Mouse (Mus musculus) forebrain, embryonic 13.5 days (tissue): ENCODE data around the gene Vmn2r82. TPM values are rescaled to one million over a fixed set of nuclear protein-coding genes. Genes with fewer than 3 reads are reported as not detected.
"Not testable (repeated sequence)": the region's sequence is repeated elsewhere in the genome, so short reads cannot be mapped to it uniquely, and the experiment has no call there.

ENCODE experiments used
- ATAC-seq: fragments of 200-750 bp; cut with Nextera tagmentation; 2 replicates; pipeline ENCODE4 v1.8.0; 2017
- H3K27ac ChIP-seq: fragments of 300-500 bp; sonication (generic); 2 replicates; pipeline ENCODE4 v1.5.1; 2015; ENCODE audit warnings: inconsistent platforms, mild to moderate bottlenecking, moderate library complexity
- H3K27me3 ChIP-seq: fragments of 300-500 bp; sonication (generic); 2 replicates; pipeline ENCODE4 v1.6.1; 2015; ENCODE audit warnings: mild to moderate bottlenecking, inconsistent platforms
- H3K36me3 ChIP-seq: fragments of 300-500 bp; sonication (generic); 2 replicates; pipeline ENCODE4 v1.6.1; 2015; ENCODE audit warnings: mild to moderate bottlenecking, inconsistent platforms; ENCODE audit not compliant: poor library complexity, severe bottlenecking
- H3K4me1 ChIP-seq: fragments of 300-500 bp; sonication (generic); 2 replicates; pipeline ENCODE4 v1.6.1; 2015; ENCODE audit warnings: inconsistent platforms
- H3K4me2 ChIP-seq: fragments of 300-500 bp; sonication (generic); 2 replicates; pipeline ENCODE4 v1.6.1; 2015; ENCODE audit warnings: inconsistent platforms, mild to moderate bottlenecking, moderate library complexity
- H3K4me3 ChIP-seq: fragments of 300-500 bp; sonication (generic); 2 replicates; pipeline ENCODE4 v1.5.1; 2015; ENCODE audit warnings: mild to moderate bottlenecking, inconsistent platforms
- H3K9ac ChIP-seq: fragments of 300-500 bp; sonication (generic); 2 replicates; pipeline ENCODE4 v1.6.1; 2015; ENCODE audit warnings: mild to moderate bottlenecking, inconsistent platforms
- H3K9me3 ChIP-seq: fragments of 300-500 bp; sonication (generic); replicated peaks from 2 replicates; pipeline ENCODE4 v1.6.1; 2016; ENCODE audit warnings: inconsistent platforms
- WGBS: fragments of 180-500 bp; shearing (Covaris S2); methylation state at CpG from one replicate; pipeline ENCODE4 v1.1.7; 2015; 5-methylcytosine and 5-hydroxymethylcytosine counted together
- polyA plus RNA-seq: library from polyadenylated mRNA; unstranded; fragments of >200 nt; fragmentation: Nextera tagmentation; extraction: Ambion mirVana; gene quantifications from 2 replicates; pipeline ENCODE4 v1.2.1, GENCODE M21; 2015

Vmn2r82 gene
- not detected in 2 replicates for polyA plus RNA-seq

DNA sequence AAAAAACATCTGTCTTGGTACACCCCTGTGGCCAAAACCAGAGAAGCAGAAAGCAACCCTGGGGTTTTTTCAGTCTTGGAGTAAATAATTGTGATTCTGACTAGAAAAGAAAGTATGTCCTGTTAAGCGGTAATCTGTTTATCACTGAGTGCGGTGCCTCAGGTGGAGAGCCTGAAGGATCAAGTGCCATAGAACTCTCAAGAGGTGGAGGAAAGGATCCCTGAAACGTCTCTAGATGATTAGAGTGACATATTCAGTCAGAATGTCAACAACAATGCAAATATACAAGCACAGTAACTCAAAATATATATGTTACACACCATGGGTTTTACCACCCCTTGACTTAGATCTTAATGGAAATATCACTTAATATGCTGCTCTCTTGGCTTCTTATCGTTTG lies at the start of gene Vmn2r82:
Gene Vmn2r82, plus strand, starts transcription at position 301 of the 400 bp plus-strand sequence.
- not testable (repeated sequence) for H3K9ac ChIP-seq, H3K4me2 ChIP-seq, H3K27ac ChIP-seq, H3K4me3 ChIP-seq, H3K9me3 ChIP-seq, ATAC-seq, H3K27me3 ChIP-seq, H3K36me3 ChIP-seq, H3K4me1 ChIP-seq
- 87% methylated on average over 4 of the region's 4 CpGs for whole genome bisulfite sequencing

DNA sequence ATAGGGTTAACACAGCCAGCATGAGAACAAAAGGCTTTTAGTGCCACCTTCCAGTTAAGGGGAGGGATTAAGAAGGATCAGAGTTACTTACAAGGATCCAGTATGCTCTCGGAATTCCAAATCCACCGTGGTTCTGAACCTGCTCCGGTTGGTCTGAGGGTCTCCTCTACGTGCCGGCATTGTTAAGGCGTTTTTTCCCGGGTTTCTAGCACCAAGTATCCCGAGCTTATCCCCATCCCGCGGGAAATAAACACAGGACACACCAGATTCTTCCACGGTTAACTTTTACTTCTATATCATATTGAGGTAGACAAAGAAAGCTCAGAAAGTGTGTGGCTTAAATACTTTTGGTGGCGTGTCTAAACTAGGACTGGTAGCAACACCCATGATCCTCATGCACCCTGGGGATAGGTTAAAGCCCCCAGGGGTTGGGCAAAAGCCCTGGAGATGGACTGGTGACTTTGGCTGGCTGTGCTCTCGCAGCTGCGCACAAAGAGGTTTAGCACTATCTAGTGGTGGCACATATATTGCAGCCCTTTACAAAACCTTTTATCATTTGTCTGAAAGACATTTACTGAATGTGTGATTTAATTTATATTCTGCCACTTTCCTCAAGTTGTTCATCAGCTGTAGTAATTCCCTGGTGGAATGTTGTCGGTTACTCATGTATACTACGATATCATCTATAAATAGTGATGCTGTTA lies 34.1 kb upstream of the Vmn2r82 start:
- not testable (repeated sequence) for H3K27ac ChIP-seq, H3K36me3 ChIP-seq, H3K4me1 ChIP-seq, H3K9me3 ChIP-seq, H3K27me3 ChIP-seq
- Histone ChIP-seq H3K4me3 (peak overlapping the region; percentile 38), H3K9ac (peak overlapping the region; percentile 37; the same call in 1 of the 2 replicates), H3K4me2 (peak overlapping the region; percentile 51)
- ATAC-seq = peak; percentile 82
- WGBS = 4% methylated on average over 16 of the region's 16 CpGs

GRCm38 (mm10) chr10:79322737-79323086 lies 33.6 kb upstream of the Vmn2r82 start:
- H3K4me1 ChIP-seq = no peaks in the 10 kb centered on the region
- no peak overlapping the region for H3K4me3 ChIP-seq
- H3K4me2 ChIP-seq = no peak overlapping the region
- H3K27ac ChIP-seq = no peak overlapping the region
- H3K36me3 ChIP-seq = no peaks in the 10 kb centered on the region
- H3K9ac ChIP-seq = no peak overlapping the region
- no peaks in the 10 kb centered on the region for H3K27me3 ChIP-seq
- peak; percentile 33; the same call in 1 of the 2 replicates for ATAC-seq
- no peaks in the 10 kb centered on the region for H3K9me3 ChIP-seq

DNA sequence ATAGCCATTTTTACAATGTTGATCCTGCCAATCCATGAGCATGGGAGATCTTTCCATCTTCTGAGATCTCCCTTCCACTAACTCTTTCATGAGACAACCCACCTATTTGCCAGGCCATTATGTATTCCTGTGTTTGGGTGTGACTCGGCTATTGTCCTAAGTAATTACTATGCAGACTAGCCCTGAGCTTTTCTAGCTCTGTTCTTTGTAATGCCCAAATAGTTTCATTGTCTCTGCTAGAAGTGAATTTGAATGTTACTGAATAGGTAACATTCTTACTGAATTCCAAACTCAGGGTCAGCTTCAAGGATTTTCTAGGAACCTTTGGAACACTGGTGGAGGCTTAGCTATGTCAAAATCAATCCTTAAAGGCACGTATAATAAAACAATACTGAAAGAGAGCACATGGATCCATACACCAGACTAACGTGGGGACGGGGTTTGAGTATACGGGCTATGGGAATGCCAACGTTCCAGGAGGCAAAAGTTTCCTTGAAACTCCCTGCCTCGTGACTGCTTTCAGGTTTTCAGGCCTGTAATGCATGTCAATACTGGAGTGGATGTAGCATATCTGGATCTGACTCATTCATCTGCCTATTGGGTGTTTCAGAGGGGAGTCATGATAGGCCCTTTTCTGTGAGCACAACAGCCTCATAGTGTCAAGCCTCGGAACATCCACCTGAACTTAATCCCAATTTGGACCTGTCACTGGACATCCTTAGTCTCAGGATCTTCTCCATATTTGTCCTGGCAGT lies 43.8 kb downstream of the Vmn2r82 start:
- not testable (repeated sequence) for H3K27ac ChIP-seq, H3K36me3 ChIP-seq, H3K4me3 ChIP-seq, H3K9me3 ChIP-seq, H3K9ac ChIP-seq, H3K27me3 ChIP-seq, ATAC-seq, H3K4me1 ChIP-seq, H3K4me2 ChIP-seq
- 80% methylated on average over 8 of the region's 8 CpGs for WGBS

DNA sequence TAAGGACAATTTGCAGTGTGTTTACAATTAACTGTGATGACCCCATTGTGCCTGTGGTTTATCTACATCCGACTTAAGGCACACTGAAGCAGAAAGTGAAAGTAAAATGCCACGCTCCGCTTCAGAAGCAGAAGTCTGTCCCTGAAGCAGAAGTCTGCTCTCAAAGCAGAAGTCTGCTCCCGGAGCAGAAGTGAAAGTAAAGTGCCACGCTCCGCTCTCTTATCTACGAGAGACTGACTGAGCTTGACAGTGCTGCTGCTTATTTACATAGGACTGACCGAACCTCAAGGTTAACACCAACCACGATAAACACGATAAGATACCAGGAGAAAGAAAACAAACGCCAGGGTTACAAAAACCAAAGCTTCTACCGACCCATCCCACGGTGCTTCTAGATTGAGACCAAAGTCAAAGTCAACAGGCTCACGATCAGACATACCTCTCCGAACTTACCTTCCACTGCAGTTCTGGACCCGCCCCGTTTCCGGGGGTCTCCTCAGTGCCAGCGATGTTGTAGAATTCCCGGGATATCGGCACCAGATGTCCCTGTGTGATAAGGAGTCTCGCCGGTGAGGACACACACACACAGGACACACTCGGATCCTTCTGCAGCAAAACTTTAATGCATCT lies 60.9 kb downstream of the Vmn2r82 start:
- H3K9me3 ChIP-seq = no peaks in the 10 kb centered on the region; the same call in 1 of the 2 replicates
- H3K4me3 ChIP-seq = no peak overlapping the region
- no peaks in the 10 kb centered on the region for H3K36me3 ChIP-seq
- H3K27me3 ChIP-seq = no peaks in the 10 kb centered on the region
- H3K4me2 ChIP-seq = no peak overlapping the region
- H3K27ac ChIP-seq = no peak overlapping the region
- H3K9ac ChIP-seq = no peak overlapping the region
- no peaks in the 10 kb centered on the region for H3K4me1 ChIP-seq
- WGBS = 95% methylated on average over 24 of the region's 24 CpGs
- no peak for ATAC-seq

- not testable (repeated sequence) for H3K27ac ChIP-seq, ATAC-seq, H3K4me2 ChIP-seq, H3K9ac ChIP-seq, H3K4me3 ChIP-seq, H3K27me3 ChIP-seq, H3K4me1 ChIP-seq, H3K36me3 ChIP-seq, H3K9me3 ChIP-seq
- WGBS = 88% methylated on average over 6 of the region's 6 CpGs
Observed at GRCm38 (mm10) chr10:79417772-79418170, 61.5 kb downstream of the Vmn2r82 start.

- WGBS = 88% methylated on average over 23 of the region's 23 CpGs
- not testable (repeated sequence) for H3K9me3 ChIP-seq, H3K4me1 ChIP-seq
Observed at GRCm38 (mm10) chr10:79435141-79435820, 79.0 kb downstream of the Vmn2r82 start.

More at GRCm38 (mm10) chr10:79435141-79435820, 79.0 kb downstream of the Vmn2r82 start:
- H3K36me3 ChIP-seq, H3K4me2 ChIP-seq, ATAC-seq, H3K9ac ChIP-seq, H3K27ac ChIP-seq, H3K27me3 ChIP-seq, H3K4me3 ChIP-seq: not testable (repeated sequence)

Other genes starting within 250 kb of the Vmn2r82 start
- gene Vmn2r80, start 207.8 kb upstream of the Vmn2r82 start, polyA plus RNA-seq = not detected in 2 replicates
- not detected in 2 replicates for gene Vmn2r81, start 108.8 kb upstream of the Vmn2r82 start, polyA plus RNA-seq
- not detected in 2 replicates for gene Vmn2r83, start 112.2 kb downstream of the Vmn2r82 start, polyA plus RNA-seq
- gene Plpp2, start 177.3 kb downstream of the Vmn2r82 start, polyA plus RNA-seq = 7.0 and 7.9 TPM in 2 replicates
- 53.9 and 60.2 TPM in 2 replicates for gene Mier2, start 198.7 kb downstream of the Vmn2r82 start, polyA plus RNA-seq
- gene Theg, start 230.8 kb downstream of the Vmn2r82 start, polyA plus RNA-seq = not detected in 2 replicates